Mouse (Mus musculus): ENCODE results near the gene Elovl6. TPM values are rescaled to one million over a fixed set of nuclear protein-coding genes. Genes with fewer than 3 reads are reported as not detected.

The Elovl6 gene
- polyA plus RNA-seq, 1 experiment from 2014 or later, result 28.3 TPM

DNA sequence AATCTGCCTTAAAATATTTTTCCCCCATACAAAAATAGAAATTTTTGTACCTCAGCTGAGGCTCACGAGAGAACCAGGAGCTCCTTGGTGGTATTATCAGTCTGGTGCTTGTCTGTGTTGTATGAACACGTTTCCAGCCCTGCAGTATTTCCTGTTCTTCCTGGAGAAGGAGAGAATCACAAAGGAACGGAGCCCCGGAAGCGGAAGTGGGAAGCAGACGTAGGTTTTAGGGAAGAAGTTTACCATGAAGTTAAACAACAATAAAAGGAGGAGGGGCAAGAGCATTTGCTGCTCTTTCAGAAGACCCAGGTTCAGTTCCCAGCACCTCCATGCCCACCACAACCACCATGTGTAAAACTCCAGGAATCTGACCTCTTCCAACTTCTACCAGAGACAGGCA lies 44.4 kb downstream of the Elovl6 start:
- no peak for ATAC-seq (replicated peaks; ENCODE audit: low FRiP score)
- Histone ChIP-seq H3K9me3 (ENCODE audit: control insufficient read depth, low read length) (no peaks in the 10 kb centered on the region), H3K9ac (ENCODE audit: low read depth, low read length) (no peak overlapping the region), H3K4me2 (no peak overlapping the region), H3K36me3 (ENCODE audit: control insufficient read depth, insufficient read depth, low read length) (peaks cover 9% of the 10 kb centered on the region; the same call in 1 of the 2 replicates), H3K27ac (ENCODE audit: low read depth, low read length) (no peak overlapping the region), H3K27me3 (replicated peaks; ENCODE audit: control insufficient read depth, insufficient read depth, low read length) (no peaks in the 10 kb centered on the region), H3K4me1 (replicated peaks; ENCODE audit: control insufficient read depth, insufficient read depth, low read length) (no peaks in the 10 kb centered on the region; the same call in 1 of the 2 replicates), H3K4me3 (ENCODE audit: low read depth, low read length) (no peak overlapping the region)
- 83% methylated on average over 6 of the region's 6 CpGs for WGBS
- DNase-seq (ENCODE audit: low spot score), result no peak

DNA sequence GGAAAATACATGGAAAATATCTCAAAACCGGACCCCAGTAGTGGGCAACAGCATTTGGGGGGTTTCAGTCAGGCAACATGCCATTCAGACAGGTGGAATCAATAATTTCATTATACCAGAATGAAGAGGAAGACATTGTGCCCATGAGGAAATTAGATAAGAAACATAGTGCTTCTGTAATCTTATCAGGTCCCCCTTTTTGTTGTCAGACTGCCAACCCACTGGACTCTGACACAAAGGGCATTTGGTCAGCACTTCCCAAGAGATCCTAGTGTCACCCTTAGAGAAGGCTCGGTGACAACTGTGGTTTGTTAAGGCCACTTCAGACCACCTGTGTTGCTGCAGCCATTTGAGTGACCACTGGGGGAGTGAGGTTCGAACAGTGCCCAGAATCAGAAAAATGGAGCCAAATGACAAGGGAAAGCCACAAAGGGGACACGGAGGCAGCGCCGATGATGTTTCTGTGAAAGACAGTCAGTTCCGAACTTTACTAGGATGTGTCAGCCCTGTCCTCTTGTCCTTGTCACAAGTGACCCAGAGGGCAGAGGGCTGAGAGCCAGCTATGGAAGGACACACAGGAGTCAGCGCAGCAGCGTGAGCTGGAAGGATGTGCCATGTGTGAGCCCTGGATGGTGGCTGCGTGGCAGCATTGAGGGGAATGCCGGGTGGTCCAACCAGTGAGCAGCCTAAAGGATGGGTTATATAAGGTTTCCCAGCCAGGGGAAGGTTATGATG lies 46.8 kb downstream of the Elovl6 start:
- Histone ChIP-seq H3K9me3 (ENCODE audit: control insufficient read depth, low read length) (no peaks in the 10 kb centered on the region), H3K36me3 (ENCODE audit: control insufficient read depth, insufficient read depth, low read length) (peaks cover 9% of the 10 kb centered on the region; the same call in 1 of the 2 replicates), H3K4me1 (replicated peaks; ENCODE audit: control insufficient read depth, insufficient read depth, low read length) (no peaks in the 10 kb centered on the region), H3K9ac (ENCODE audit: low read depth, low read length) (no peak overlapping the region), H3K27ac (ENCODE audit: low read depth, low read length) (no peak overlapping the region), H3K4me2 (no peak overlapping the region), H3K27me3 (replicated peaks; ENCODE audit: control insufficient read depth, insufficient read depth, low read length) (no peaks in the 10 kb centered on the region), H3K4me3 (ENCODE audit: low read depth, low read length) (no peak overlapping the region)
- ATAC-seq (replicated peaks; ENCODE audit: low FRiP score), result no peak
- 87% methylated on average over 11 of the region's 11 CpGs for WGBS
- DNase-seq (ENCODE audit: low spot score), result no peak

DNA sequence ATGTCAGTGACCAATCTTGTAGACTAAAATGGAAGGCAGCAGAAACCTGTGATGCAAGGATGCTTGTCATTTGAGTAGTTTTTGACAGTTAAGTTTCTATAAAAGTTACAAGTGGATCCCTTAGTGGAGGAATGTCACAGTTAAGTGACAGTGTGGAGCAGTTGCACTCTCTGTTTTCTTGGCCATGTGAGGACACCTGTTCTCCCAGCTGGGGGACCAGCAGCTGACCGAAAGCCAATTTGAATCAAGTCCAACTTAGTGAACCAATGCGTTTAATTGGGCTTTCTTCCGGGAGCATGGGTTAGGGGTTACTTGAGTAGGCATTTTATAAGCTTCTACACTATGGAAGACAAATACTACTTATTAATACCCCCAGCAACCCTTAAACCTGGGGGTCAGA lies 48.9 kb downstream of the Elovl6 start:
- Histone ChIP-seq H3K4me3 (ENCODE audit: low read depth, low read length) (no peak overlapping the region), H3K4me2 (no peak overlapping the region), H3K9ac (ENCODE audit: low read depth, low read length) (no peak overlapping the region), H3K36me3 (ENCODE audit: control insufficient read depth, insufficient read depth, low read length) (peaks cover 6% of the 10 kb centered on the region; the same call in 1 of the 2 replicates), H3K27ac (ENCODE audit: low read depth, low read length) (no peak overlapping the region), H3K9me3 (ENCODE audit: control insufficient read depth, low read length) (no peaks in the 10 kb centered on the region), H3K4me1 (replicated peaks; ENCODE audit: control insufficient read depth, insufficient read depth, low read length) (no peaks in the 10 kb centered on the region), H3K27me3 (replicated peaks; ENCODE audit: control insufficient read depth, insufficient read depth, low read length) (no peaks in the 10 kb centered on the region)
- WGBS, result 89% methylated on average over 3 of the region's 3 CpGs
- ATAC-seq (replicated peaks; ENCODE audit: low FRiP score) (no peak), DNase-seq (ENCODE audit: low spot score) (no peak)

DNA sequence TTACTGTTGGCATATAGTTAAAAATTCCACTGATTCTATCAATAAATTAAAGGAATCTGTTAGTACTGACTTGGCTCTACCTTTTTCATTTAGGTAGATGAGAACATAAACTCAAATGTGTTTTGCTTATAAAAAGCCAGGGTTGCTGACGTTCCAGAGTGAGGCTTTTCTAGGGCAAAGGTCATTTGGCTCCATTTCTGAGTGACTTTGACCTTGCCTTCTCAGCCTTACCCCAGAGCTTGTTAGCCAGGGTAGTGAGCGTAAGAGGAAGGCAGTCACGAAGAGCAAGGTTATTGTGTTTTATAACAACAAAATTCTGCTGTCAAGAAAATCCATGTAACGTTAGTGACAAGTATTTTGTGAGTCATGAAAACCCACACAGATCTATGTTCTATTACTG lies 50.3 kb downstream of the Elovl6 start:
- no peaks in the 10 kb centered on the region for H3K9me3 ChIP-seq (ENCODE audit: control insufficient read depth, low read length)
- H3K4me1 ChIP-seq (replicated peaks; ENCODE audit: control insufficient read depth, insufficient read depth, low read length), result no peaks in the 10 kb centered on the region
- DNase-seq (ENCODE audit: low spot score), result no peak
- no peak overlapping the region for H3K9ac ChIP-seq (ENCODE audit: low read depth, low read length)
- no peak for ATAC-seq (replicated peaks; ENCODE audit: low FRiP score)
- no peak overlapping the region for H3K27ac ChIP-seq (ENCODE audit: low read depth, low read length)
- H3K4me2 ChIP-seq, result no peak overlapping the region
- WGBS, result 70% methylated on average over 4 of the region's 4 CpGs
- no peaks in the 10 kb centered on the region for H3K27me3 ChIP-seq (replicated peaks; ENCODE audit: control insufficient read depth, insufficient read depth, low read length)
- H3K36me3 ChIP-seq (ENCODE audit: control insufficient read depth, insufficient read depth, low read length), result no peaks in the 10 kb centered on the region
- no peak overlapping the region for H3K4me3 ChIP-seq (ENCODE audit: low read depth, low read length)

DNA sequence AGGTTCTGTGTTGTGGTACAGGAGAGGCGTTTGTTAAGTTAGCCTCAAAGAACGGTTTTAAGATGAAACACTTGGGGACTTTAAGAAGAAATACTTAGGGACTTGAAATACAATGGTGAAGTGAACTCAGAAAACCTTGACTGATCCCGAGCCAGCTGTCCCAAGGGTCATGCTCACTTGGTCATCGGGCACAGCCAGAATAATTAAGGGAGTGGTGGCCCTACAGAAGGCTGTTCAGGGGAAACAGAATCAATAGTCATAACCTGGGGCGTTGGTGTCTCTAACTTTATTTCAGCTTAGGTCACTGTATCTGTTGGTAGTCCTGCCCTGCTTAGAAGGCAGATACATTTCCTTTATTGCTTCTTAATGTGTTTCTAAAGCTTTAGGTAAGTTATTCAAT lies 51.1 kb downstream of the Elovl6 start:
- Histone ChIP-seq H3K4me1 (replicated peaks; ENCODE audit: control insufficient read depth, insufficient read depth, low read length) (no peaks in the 10 kb centered on the region), H3K27me3 (replicated peaks; ENCODE audit: control insufficient read depth, insufficient read depth, low read length) (no peaks in the 10 kb centered on the region), H3K27ac (ENCODE audit: low read depth, low read length) (no peak overlapping the region), H3K9me3 (ENCODE audit: control insufficient read depth, low read length) (no peaks in the 10 kb centered on the region), H3K36me3 (ENCODE audit: control insufficient read depth, insufficient read depth, low read length) (no peaks in the 10 kb centered on the region), H3K4me3 (ENCODE audit: low read depth, low read length) (no peak overlapping the region), H3K4me2 (no peak overlapping the region), H3K9ac (ENCODE audit: low read depth, low read length) (no peak overlapping the region)
- 89% methylated on average over 5 of the region's 5 CpGs for WGBS
- DNase-seq (ENCODE audit: low spot score) (no peak), ATAC-seq (replicated peaks; ENCODE audit: low FRiP score) (no peak)

DNA sequence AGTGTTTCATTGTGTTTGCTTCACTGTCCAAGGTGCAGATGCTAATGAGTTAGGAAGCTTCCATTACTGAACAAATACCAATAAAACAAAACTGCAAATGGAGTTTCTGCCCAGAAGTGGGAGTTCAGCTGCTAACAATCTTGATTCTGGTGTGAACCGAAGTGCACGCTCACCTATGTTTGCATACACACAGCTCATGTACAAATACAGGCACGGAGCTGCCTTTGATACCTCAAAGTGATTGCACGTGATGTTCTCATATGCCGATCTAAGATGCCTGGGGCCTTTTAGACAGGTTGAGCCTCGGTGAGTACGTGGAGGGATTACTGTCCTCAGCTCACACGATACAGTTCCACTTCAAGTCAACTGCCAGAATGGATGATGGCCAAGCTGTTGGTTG lies 55.8 kb downstream of the Elovl6 start:
- H3K36me3 ChIP-seq (ENCODE audit: control insufficient read depth, insufficient read depth, low read length), result no peaks in the 10 kb centered on the region
- H3K27ac ChIP-seq (ENCODE audit: low read depth, low read length), result no peak overlapping the region
- no peaks in the 10 kb centered on the region for H3K4me1 ChIP-seq (replicated peaks; ENCODE audit: control insufficient read depth, insufficient read depth, low read length)
- H3K4me2 ChIP-seq, result no peak overlapping the region
- ATAC-seq (replicated peaks; ENCODE audit: low FRiP score), result no peak
- WGBS, result 91% methylated on average over 8 of the region's 8 CpGs
- no peaks in the 10 kb centered on the region for H3K27me3 ChIP-seq (replicated peaks; ENCODE audit: control insufficient read depth, insufficient read depth, low read length)
- no peak overlapping the region for H3K4me3 ChIP-seq (ENCODE audit: low read depth, low read length)
- H3K9me3 ChIP-seq (ENCODE audit: control insufficient read depth, low read length), result no peaks in the 10 kb centered on the region
- no peak overlapping the region for H3K9ac ChIP-seq (ENCODE audit: low read depth, low read length)
- no peak for DNase-seq (ENCODE audit: low spot score)

DNA sequence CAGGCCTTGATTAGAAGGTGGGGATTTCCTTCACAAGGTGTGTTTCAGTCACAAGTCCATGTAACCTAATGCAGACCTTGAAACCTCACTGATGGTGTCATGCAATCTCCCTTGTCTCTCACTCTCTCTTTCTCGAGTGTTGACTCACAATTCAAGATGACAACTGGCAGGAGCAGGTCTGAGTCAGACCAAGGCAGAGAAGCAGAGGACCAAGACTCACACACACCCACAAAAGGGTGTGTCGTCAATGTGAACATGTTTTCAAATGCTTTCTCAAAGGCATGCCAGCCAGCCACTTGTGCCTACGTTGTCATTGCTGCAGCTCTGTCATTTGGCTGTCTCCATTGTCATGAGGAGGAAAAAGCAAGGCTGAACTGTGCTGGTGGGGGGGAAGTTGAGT lies 56.6 kb downstream of the Elovl6 start:
- Histone ChIP-seq H3K27me3 (replicated peaks; ENCODE audit: control insufficient read depth, insufficient read depth, low read length) (no peaks in the 10 kb centered on the region), H3K4me3 (ENCODE audit: low read depth, low read length) (no peak overlapping the region), H3K9ac (ENCODE audit: low read depth, low read length) (no peak overlapping the region), H3K9me3 (ENCODE audit: control insufficient read depth, low read length) (no peaks in the 10 kb centered on the region), H3K4me2 (no peak overlapping the region), H3K4me1 (replicated peaks; ENCODE audit: control insufficient read depth, insufficient read depth, low read length) (no peaks in the 10 kb centered on the region), H3K27ac (ENCODE audit: low read depth, low read length) (no peak overlapping the region), H3K36me3 (ENCODE audit: control insufficient read depth, insufficient read depth, low read length) (no peaks in the 10 kb centered on the region)
- WGBS, result 77% methylated on average over 3 of the region's 3 CpGs
- DNase-seq (ENCODE audit: low spot score) (no peak), ATAC-seq (replicated peaks; ENCODE audit: low FRiP score) (no peak)

DNA sequence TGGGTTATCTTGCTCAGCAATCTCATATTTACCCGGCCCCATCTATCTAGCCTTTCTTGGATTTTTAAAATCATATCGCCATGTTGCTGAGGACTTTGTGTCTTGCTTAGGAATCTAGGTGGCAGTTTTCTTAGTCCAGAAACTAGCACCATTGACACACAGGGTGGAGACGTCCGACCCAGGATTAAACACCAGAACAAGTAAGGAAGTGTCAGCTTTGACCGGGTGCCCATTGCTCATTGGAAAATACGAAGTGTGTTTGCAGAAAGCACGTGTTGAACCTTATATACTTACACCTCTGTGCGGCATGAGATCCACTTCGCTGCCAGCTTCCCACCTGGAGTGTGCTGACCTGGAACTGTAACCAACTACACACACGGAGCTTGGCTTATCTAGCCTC lies 57.5 kb downstream of the Elovl6 start:
- H3K9ac ChIP-seq (ENCODE audit: low read depth, low read length), result no peak overlapping the region
- no peaks in the 10 kb centered on the region for H3K36me3 ChIP-seq (ENCODE audit: control insufficient read depth, insufficient read depth, low read length)
- WGBS, result 91% methylated on average over 10 of the region's 10 CpGs
- DNase-seq (ENCODE audit: low spot score) (no peak), ATAC-seq (replicated peaks; ENCODE audit: low FRiP score) (no peak)
- no peaks in the 10 kb centered on the region for H3K4me1 ChIP-seq (replicated peaks; ENCODE audit: control insufficient read depth, insufficient read depth, low read length)
- H3K27ac ChIP-seq (ENCODE audit: low read depth, low read length), result no peak overlapping the region
- H3K4me2 ChIP-seq, result no peak overlapping the region
- H3K27me3 ChIP-seq (replicated peaks; ENCODE audit: control insufficient read depth, insufficient read depth, low read length), result no peaks in the 10 kb centered on the region
- H3K4me3 ChIP-seq (ENCODE audit: low read depth, low read length), result no peak overlapping the region
- H3K9me3 ChIP-seq (ENCODE audit: control insufficient read depth, low read length), result no peaks in the 10 kb centered on the region

DNA sequence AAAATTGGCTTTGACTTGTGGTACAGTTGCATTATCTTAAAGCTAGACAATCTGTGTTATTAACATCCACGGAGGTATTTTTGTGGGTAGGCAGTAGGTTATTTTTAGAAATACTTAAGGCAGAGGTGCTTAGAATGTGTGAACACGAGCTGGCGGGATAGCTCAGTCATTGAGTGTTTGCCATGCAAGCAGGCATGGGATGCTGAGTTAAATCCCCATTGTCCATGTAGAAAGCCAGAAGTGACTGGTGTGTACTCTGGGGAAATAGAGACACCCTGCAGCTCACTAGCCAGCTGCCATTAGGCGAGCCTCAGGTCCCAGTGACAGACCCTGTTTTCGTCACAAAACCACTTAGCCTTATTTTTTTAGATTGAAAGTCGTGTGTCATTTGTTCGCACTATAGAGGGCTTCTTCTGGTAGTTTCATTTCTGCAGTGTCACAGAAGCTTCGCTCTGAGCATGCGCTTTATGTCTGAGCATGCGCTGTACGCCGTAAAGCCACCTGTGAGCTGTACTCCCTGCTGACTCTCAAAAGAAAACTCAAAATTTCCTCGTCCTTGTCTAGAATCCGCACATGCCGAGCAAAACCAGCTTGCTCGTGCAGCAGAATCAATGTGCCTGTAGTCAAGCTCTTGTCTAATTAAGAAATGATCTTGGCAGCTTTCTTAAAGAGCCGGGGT lies 58.5 kb downstream of the Elovl6 start:
- Histone ChIP-seq H3K4me1 (replicated peaks; ENCODE audit: control insufficient read depth, insufficient read depth, low read length) (no peaks in the 10 kb centered on the region), H3K9ac (ENCODE audit: low read depth, low read length) (no peak overlapping the region), H3K27me3 (replicated peaks; ENCODE audit: control insufficient read depth, insufficient read depth, low read length) (no peaks in the 10 kb centered on the region), H3K4me2 (no peak overlapping the region), H3K4me3 (ENCODE audit: low read depth, low read length) (no peak overlapping the region), H3K27ac (ENCODE audit: low read depth, low read length) (no peak overlapping the region), H3K36me3 (ENCODE audit: control insufficient read depth, insufficient read depth, low read length) (no peaks in the 10 kb centered on the region), H3K9me3 (ENCODE audit: control insufficient read depth, low read length) (no peaks in the 10 kb centered on the region)
- no peak for ATAC-seq (replicated peaks; ENCODE audit: low FRiP score)
- DNase-seq (ENCODE audit: low spot score), result no peak
- 87% methylated on average over 17 of the region's 17 CpGs for WGBS
